Mouse (Mus musculus): ENCODE measurements around the gene Igsf9. TPM values are rescaled to one million over a fixed set of nuclear protein-coding genes. Genes with fewer than 3 reads are reported as not detected.

Gene Igsf9
- polyA plus RNA-seq, 1 experiment: 0.77 TPM

DNA sequence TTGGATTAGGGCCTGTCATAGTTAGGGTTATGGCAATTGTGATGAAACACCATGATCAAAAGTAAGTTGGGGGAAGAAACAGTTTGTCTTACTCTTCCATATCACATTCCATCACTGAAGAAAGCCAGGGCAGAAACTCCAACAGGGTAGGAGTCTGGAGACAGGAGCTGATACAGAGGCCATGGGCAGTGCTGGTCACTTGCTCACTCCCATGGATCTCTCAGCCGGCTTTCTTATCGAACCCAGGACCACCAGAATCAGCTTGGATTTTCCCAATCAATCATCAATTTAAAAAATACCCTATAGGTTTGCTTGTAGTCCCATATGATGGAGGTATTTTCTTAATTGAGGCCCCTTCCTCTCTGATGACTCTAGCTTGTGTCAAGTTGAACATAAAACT is 27.8 kb upstream of the Igsf9 start:
- Histone ChIP-seq H3K4me3 (no peak overlapping the region), H3K36me3 (ENCODE audit: control insufficient read depth, insufficient read depth) (no peaks in the 10 kb centered on the region), H3K79me2 (ENCODE audit: control insufficient read depth, insufficient read depth) (no peaks in the 10 kb centered on the region), H3K27me3 (ENCODE audit: control insufficient read depth, insufficient read depth, insufficient read length) (no peaks in the 10 kb centered on the region), H3ac (ENCODE audit: control insufficient read depth, insufficient read length) (no peak overlapping the region), H3K4me2 (ENCODE audit: low read depth) (no peak overlapping the region)
- no peak for TF ChIP-seq CEBPB (IDR thresholded peaks at IDR 0.05; ENCODE audit: insufficient read depth, poor library complexity, severe bottlenecking)
- no peak for TF ChIP-seq REST (IDR thresholded peaks at IDR 0.05; ENCODE audit: insufficient read depth, insufficient read length)

DNA sequence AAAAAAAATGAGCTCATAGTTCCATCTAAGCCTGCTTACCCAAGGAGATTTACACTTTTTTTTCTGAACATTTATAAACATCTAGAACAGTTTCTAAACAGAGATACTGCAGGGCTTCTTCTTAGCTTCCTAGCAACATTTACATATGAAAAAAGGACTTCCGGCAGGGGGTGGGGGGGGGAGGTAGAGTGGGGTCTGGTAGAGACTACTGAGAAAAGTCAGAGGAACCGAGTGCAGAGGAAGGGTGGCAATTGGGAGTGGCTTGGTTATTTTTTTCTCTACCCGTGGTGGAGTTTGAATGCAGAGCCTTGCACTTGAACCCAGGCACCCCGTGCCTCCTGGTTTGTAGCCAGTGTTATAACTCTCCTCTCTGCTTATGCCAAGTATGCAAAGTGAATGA is 26.2 kb upstream of the Igsf9 start:
- Histone ChIP-seq H3K4me3 (no peak overlapping the region), H3K79me2 (ENCODE audit: control insufficient read depth, insufficient read depth) (no peaks in the 10 kb centered on the region), H3ac (ENCODE audit: control insufficient read depth, insufficient read length) (no peak overlapping the region), H3K36me3 (ENCODE audit: control insufficient read depth, insufficient read depth) (no peaks in the 10 kb centered on the region), H3K4me2 (ENCODE audit: low read depth) (no peak overlapping the region), H3K27me3 (ENCODE audit: control insufficient read depth, insufficient read depth, insufficient read length) (no peaks in the 10 kb centered on the region)
- TF ChIP-seq POLR2A (IDR thresholded peaks at IDR 0.05; ENCODE audit: insufficient read length, low read depth): no peak
- TF ChIP-seq CEBPB (IDR thresholded peaks at IDR 0.05; ENCODE audit: insufficient read depth, poor library complexity, severe bottlenecking): no peak
- TF ChIP-seq MAX (IDR thresholded peaks at IDR 0.05; ENCODE audit: low read depth): no peak
- TF ChIP-seq TCF3 (IDR thresholded peaks at IDR 0.05; ENCODE audit: insufficient read length, low read depth): no peak
- TF ChIP-seq SRF (IDR thresholded peaks at IDR 0.05; ENCODE audit: control insufficient read depth, insufficient read length, low read depth): no peak
- no peak for TF ChIP-seq MYOD1 (IDR thresholded peaks at IDR 0.05; ENCODE audit: control insufficient read depth in 1 of 3, insufficient read length in 2 of 3, low read depth in 2 of 3)
- no peak for TF ChIP-seq TCF12 (IDR thresholded peaks at IDR 0.05; ENCODE audit: insufficient read depth, poor library complexity, severe bottlenecking)
- no peak for TF ChIP-seq E2F4 (IDR thresholded peaks at IDR 0.05; ENCODE audit: insufficient read depth)
- no peak for TF ChIP-seq POLR2AphosphoS2 (IDR thresholded peaks at IDR 0.05; ENCODE audit: insufficient read length, low read depth)
- no peak for TF ChIP-seq MYOG (IDR thresholded peaks at IDR 0.05; ENCODE audit: control insufficient read depth in 1 of 3, insufficient read depth in 1 of 3, insufficient read length in 2 of 3, low read depth in 2 of 3)
- no peak for TF ChIP-seq REST (IDR thresholded peaks at IDR 0.05; ENCODE audit: insufficient read depth, insufficient read length)
- no peak for TF ChIP-seq USF1 (IDR thresholded peaks at IDR 0.05; ENCODE audit: low read depth)

DNA sequence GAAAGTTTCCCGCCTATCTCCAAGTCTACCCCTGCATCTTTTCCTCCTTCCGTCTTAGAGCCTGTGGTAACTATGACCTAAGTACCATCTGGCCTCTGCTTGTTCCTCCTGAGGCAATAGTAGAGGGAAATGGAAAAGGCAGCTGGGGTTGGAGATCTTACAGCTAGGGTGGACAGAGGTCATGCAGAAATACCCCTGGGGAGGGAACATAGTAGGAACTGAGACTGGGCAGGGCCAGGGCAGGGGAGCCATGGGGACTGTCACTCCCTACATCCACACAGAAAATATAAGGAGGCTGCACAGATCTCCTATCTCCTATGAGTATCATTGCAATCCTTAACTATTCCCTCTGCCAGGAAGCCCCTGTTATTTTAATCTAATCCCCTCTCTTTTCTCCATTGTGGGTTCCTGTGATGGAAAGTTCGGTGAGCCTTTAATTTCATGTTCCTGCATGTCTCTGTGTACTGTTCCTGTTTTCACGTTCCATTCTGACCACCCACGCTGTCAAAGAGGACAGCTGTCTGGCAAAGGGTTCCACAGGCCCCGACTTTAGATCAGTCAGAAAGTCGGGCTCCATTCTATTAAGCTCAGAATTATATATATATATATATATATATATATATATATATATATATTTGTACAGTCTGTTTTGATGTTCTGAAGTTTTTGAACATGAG is 25.4 kb upstream of the Igsf9 start:
- TF ChIP-seq POLR2AphosphoS2 (IDR thresholded peaks at IDR 0.05; ENCODE audit: insufficient read length, low read depth): no peak
- no peak for TF ChIP-seq CEBPB (IDR thresholded peaks at IDR 0.05; ENCODE audit: insufficient read depth, poor library complexity, severe bottlenecking)
- TF ChIP-seq POLR2A (IDR thresholded peaks at IDR 0.05; ENCODE audit: insufficient read length, low read depth): no peak
- TF ChIP-seq SRF (IDR thresholded peaks at IDR 0.05; ENCODE audit: control insufficient read depth, insufficient read length, low read depth): no peak
- TF ChIP-seq USF1 (IDR thresholded peaks at IDR 0.05; ENCODE audit: low read depth): no peak
- no peak for TF ChIP-seq REST (IDR thresholded peaks at IDR 0.05; ENCODE audit: insufficient read depth, insufficient read length)
- no peak for TF ChIP-seq MAX (IDR thresholded peaks at IDR 0.05; ENCODE audit: low read depth)
- no peak for TF ChIP-seq E2F4 (IDR thresholded peaks at IDR 0.05; ENCODE audit: insufficient read depth)
- TF ChIP-seq TCF3 (IDR thresholded peaks at IDR 0.05; ENCODE audit: insufficient read length, low read depth): no peak
- no peaks in the 10 kb centered on the region for H3K27me3 ChIP-seq (ENCODE audit: control insufficient read depth, insufficient read depth, insufficient read length)
- H3K36me3 ChIP-seq (ENCODE audit: control insufficient read depth, insufficient read depth): no peaks in the 10 kb centered on the region
- no peak overlapping the region for H3K4me3 ChIP-seq
- no peaks in the 10 kb centered on the region for H3K79me2 ChIP-seq (ENCODE audit: control insufficient read depth, insufficient read depth)
- no peak overlapping the region for H3K4me2 ChIP-seq (ENCODE audit: low read depth)
- no peak overlapping the region for H3ac ChIP-seq (ENCODE audit: control insufficient read depth, insufficient read length)

DNA sequence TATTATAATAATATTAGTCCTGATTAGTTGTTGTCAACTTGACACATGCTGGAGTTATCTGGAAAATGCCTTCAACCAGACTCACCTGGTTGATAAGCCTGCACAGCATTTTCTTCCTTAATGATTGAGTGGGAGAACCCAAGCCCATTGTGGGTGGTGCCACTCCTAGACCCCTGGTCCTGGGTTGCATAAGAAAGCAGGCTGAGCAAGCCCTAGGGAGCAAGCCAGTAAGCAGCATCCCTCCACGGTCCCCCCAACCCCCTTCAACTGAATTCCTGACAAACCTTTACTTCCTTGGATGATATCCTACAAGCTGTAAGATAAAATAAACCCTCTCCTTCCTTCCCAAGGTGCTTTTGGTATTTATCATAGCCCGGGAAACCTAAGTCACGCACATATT is 24.4 kb upstream of the Igsf9 start:
- Histone ChIP-seq H3K36me3 (ENCODE audit: control insufficient read depth, insufficient read depth) (no peaks in the 10 kb centered on the region), H3K79me2 (ENCODE audit: control insufficient read depth, insufficient read depth) (no peaks in the 10 kb centered on the region), H3ac (ENCODE audit: control insufficient read depth, insufficient read length) (no peak overlapping the region), H3K4me2 (ENCODE audit: low read depth) (no peak overlapping the region), H3K4me3 (no peak overlapping the region), H3K27me3 (ENCODE audit: control insufficient read depth, insufficient read depth, insufficient read length) (no peaks in the 10 kb centered on the region)
- TF ChIP-seq MAX (IDR thresholded peaks at IDR 0.05; ENCODE audit: low read depth) (no peak), POLR2AphosphoS2 (IDR thresholded peaks at IDR 0.05; ENCODE audit: insufficient read length, low read depth) (no peak), E2F4 (IDR thresholded peaks at IDR 0.05; ENCODE audit: insufficient read depth) (no peak), CEBPB (IDR thresholded peaks at IDR 0.05; ENCODE audit: insufficient read depth, poor library complexity, severe bottlenecking) (no peak), POLR2A (IDR thresholded peaks at IDR 0.05; ENCODE audit: insufficient read length, low read depth) (no peak), MYOG (IDR thresholded peaks at IDR 0.05; ENCODE audit: control insufficient read depth in 1 of 3, insufficient read depth in 1 of 3, insufficient read length in 2 of 3, low read depth in 2 of 3) (no peak), REST (IDR thresholded peaks at IDR 0.05; ENCODE audit: insufficient read depth, insufficient read length) (no peak), SRF (IDR thresholded peaks at IDR 0.05; ENCODE audit: control insufficient read depth, insufficient read length, low read depth) (no peak), TCF3 (IDR thresholded peaks at IDR 0.05; ENCODE audit: insufficient read length, low read depth) (no peak), USF1 (IDR thresholded peaks at IDR 0.05; ENCODE audit: low read depth) (no peak), MYOD1 (IDR thresholded peaks at IDR 0.05; ENCODE audit: control insufficient read depth in 1 of 3, insufficient read length in 2 of 3, low read depth in 2 of 3) (no peak), TCF12 (IDR thresholded peaks at IDR 0.05; ENCODE audit: insufficient read depth, poor library complexity, severe bottlenecking) (no peak)

DNA sequence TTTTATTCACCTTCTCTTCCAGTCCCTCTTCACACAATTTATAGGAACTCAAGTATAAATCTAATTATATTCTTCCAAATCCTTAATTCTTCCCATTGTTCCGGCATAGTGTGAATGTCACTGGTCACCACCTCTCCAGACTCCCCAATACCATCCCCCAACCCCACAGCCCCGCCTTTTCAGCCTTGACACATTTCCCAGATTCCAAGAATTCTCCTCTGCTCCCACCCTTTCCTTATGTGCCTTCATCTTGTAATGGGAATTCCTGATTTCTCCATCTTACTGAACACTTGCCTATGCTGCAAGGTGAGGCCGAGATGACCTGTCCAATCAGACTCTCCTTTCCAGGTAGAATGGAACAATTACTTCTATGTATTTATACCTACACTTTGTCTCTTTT is 23.5 kb upstream of the Igsf9 start:
- Histone ChIP-seq H3ac (ENCODE audit: control insufficient read depth, insufficient read length) (no peak overlapping the region), H3K27me3 (ENCODE audit: control insufficient read depth, insufficient read depth, insufficient read length) (no peaks in the 10 kb centered on the region), H3K4me2 (ENCODE audit: low read depth) (no peak overlapping the region), H3K4me3 (no peak overlapping the region), H3K79me2 (ENCODE audit: control insufficient read depth, insufficient read depth) (no peaks in the 10 kb centered on the region), H3K36me3 (ENCODE audit: control insufficient read depth, insufficient read depth) (no peaks in the 10 kb centered on the region)
- TF ChIP-seq E2F4 (IDR thresholded peaks at IDR 0.05; ENCODE audit: insufficient read depth) (no peak), MAX (IDR thresholded peaks at IDR 0.05; ENCODE audit: low read depth) (no peak), SRF (IDR thresholded peaks at IDR 0.05; ENCODE audit: control insufficient read depth, insufficient read length, low read depth) (no peak), USF1 (IDR thresholded peaks at IDR 0.05; ENCODE audit: low read depth) (no peak), POLR2AphosphoS2 (IDR thresholded peaks at IDR 0.05; ENCODE audit: insufficient read length, low read depth) (no peak), REST (IDR thresholded peaks at IDR 0.05; ENCODE audit: insufficient read depth, insufficient read length) (no peak), TCF12 (IDR thresholded peaks at IDR 0.05; ENCODE audit: insufficient read depth, poor library complexity, severe bottlenecking) (no peak), POLR2A (IDR thresholded peaks at IDR 0.05; ENCODE audit: insufficient read length, low read depth) (no peak), MYOD1 (IDR thresholded peaks at IDR 0.05; ENCODE audit: control insufficient read depth in 1 of 3, insufficient read length in 2 of 3, low read depth in 2 of 3) (no peak), TCF3 (IDR thresholded peaks at IDR 0.05; ENCODE audit: insufficient read length, low read depth) (no peak), CEBPB (IDR thresholded peaks at IDR 0.05; ENCODE audit: insufficient read depth, poor library complexity, severe bottlenecking) (no peak), MYOG (IDR thresholded peaks at IDR 0.05; ENCODE audit: control insufficient read depth in 1 of 3, insufficient read depth in 1 of 3, insufficient read length in 2 of 3, low read depth in 2 of 3) (no peak)
